Mouse (Mus musculus): ENCODE results near the gene Gpr132. TPM values are rescaled to one million over a fixed set of nuclear protein-coding genes. Genes with fewer than 3 reads are reported as not detected.

Gene Gpr132
- polyA plus RNA-seq, 1 experiment: 0.06 TPM

- peak overlapping the region; percentile 50 for H3ac ChIP-seq (ENCODE audit: control insufficient read depth, insufficient read length, low read depth)
- H3K36me3 ChIP-seq (ENCODE audit: control insufficient read depth, insufficient read depth): no peaks in the 10 kb centered on the region
- H3K79me3 ChIP-seq (ENCODE audit: low read depth): no peaks in the 10 kb centered on the region
- H3K79me2 ChIP-seq (ENCODE audit: control insufficient read depth, insufficient read depth): no peaks in the 10 kb centered on the region
- TF ChIP-seq CEBPB (IDR thresholded peaks at IDR 0.05; ENCODE audit: low read depth): no peak
- no peak for TF ChIP-seq MYOD1 (IDR thresholded peaks at IDR 0.05; ENCODE audit: control insufficient read depth, insufficient read length, low read depth)
- TF ChIP-seq CTCF (IDR thresholded peaks at IDR 0.05; ENCODE audit: control insufficient read depth, insufficient read depth, insufficient read length): no peak
- peak; percentile 55 for TF ChIP-seq MAX (IDR thresholded peaks at IDR 0.05)
- TF ChIP-seq FOSL1 (IDR thresholded peaks at IDR 0.05; ENCODE audit: insufficient read depth, low read length, poor library complexity, severe bottlenecking): no peak
- no peaks in the 10 kb centered on the region for H3K27me3 ChIP-seq (ENCODE audit: control insufficient read depth, insufficient read depth, insufficient read length)
- no peak overlapping the region for H3K4me3 ChIP-seq (ENCODE audit: insufficient read depth, poor library complexity, severe bottlenecking)
Measured at GRCm38 (mm10) chr12:112876332-112877072, 8.5 kb upstream of the Gpr132 start.

GRCm38 (mm10) chr12:112875225-112876013 lies 7.4 kb upstream of the Gpr132 start:
- Histone ChIP-seq H3K79me3 (ENCODE audit: low read depth) (no peaks in the 10 kb centered on the region), H3ac (ENCODE audit: control insufficient read depth, insufficient read length, low read depth) (no peak overlapping the region), H3K79me2 (ENCODE audit: control insufficient read depth, insufficient read depth) (no peaks in the 10 kb centered on the region), H3K4me3 (ENCODE audit: insufficient read depth, poor library complexity, severe bottlenecking) (no peak overlapping the region), H3K27me3 (ENCODE audit: control insufficient read depth, insufficient read depth, insufficient read length) (no peaks in the 10 kb centered on the region), H3K36me3 (ENCODE audit: control insufficient read depth, insufficient read depth) (no peaks in the 10 kb centered on the region)
- TF ChIP-seq MYOG (IDR thresholded peaks at IDR 0.05; ENCODE audit: control insufficient read depth, extremely low read depth, insufficient read length) (no peak), MYOD1 (IDR thresholded peaks at IDR 0.05; ENCODE audit: control insufficient read depth, insufficient read length, low read depth) (peak; percentile 98), CEBPB (IDR thresholded peaks at IDR 0.05; ENCODE audit: low read depth) (no peak), FOSL1 (IDR thresholded peaks at IDR 0.05; ENCODE audit: insufficient read depth, low read length, poor library complexity, severe bottlenecking) (no peak), MAX (IDR thresholded peaks at IDR 0.05) (no peak), USF1 (IDR thresholded peaks at IDR 0.05; ENCODE audit: low read depth) (peak; percentile 70), CTCF (IDR thresholded peaks at IDR 0.05; ENCODE audit: control insufficient read depth, insufficient read depth, insufficient read length) (peak; percentile 73)

GRCm38 (mm10) chr12:112874199-112874598 lies 6.2 kb upstream of the Gpr132 start:
- no peaks in the 10 kb centered on the region for H3K27me3 ChIP-seq (ENCODE audit: control insufficient read depth, insufficient read depth, insufficient read length)
- H3K36me3 ChIP-seq (ENCODE audit: control insufficient read depth, insufficient read depth): no peaks in the 10 kb centered on the region
- no peaks in the 10 kb centered on the region for H3K79me2 ChIP-seq (ENCODE audit: control insufficient read depth, insufficient read depth)
- TF ChIP-seq FOSL1 (IDR thresholded peaks at IDR 0.05; ENCODE audit: insufficient read depth, low read length, poor library complexity, severe bottlenecking) (no peak), MYOG (IDR thresholded peaks at IDR 0.05; ENCODE audit: control insufficient read depth, extremely low read depth, insufficient read length) (no peak), CEBPB (IDR thresholded peaks at IDR 0.05; ENCODE audit: low read depth) (no peak), CTCF (IDR thresholded peaks at IDR 0.05; ENCODE audit: control insufficient read depth, insufficient read depth, insufficient read length) (no peak), MYOD1 (IDR thresholded peaks at IDR 0.05; ENCODE audit: control insufficient read depth, insufficient read length, low read depth) (no peak), USF1 (IDR thresholded peaks at IDR 0.05; ENCODE audit: low read depth) (no peak), MAX (IDR thresholded peaks at IDR 0.05) (no peak)
- H3ac ChIP-seq (ENCODE audit: control insufficient read depth, insufficient read length, low read depth): no peak overlapping the region
- H3K79me3 ChIP-seq (ENCODE audit: low read depth): no peaks in the 10 kb centered on the region
- no peak overlapping the region for H3K4me3 ChIP-seq (ENCODE audit: insufficient read depth, poor library complexity, severe bottlenecking)

GRCm38 (mm10) chr12:112873452-112874190 lies 5.6 kb upstream of the Gpr132 start:
- H3K4me3 ChIP-seq (ENCODE audit: insufficient read depth, poor library complexity, severe bottlenecking): no peak overlapping the region
- TF ChIP-seq CTCF (IDR thresholded peaks at IDR 0.05; ENCODE audit: control insufficient read depth, insufficient read depth, insufficient read length) (peak; percentile 60), USF1 (IDR thresholded peaks at IDR 0.05; ENCODE audit: low read depth) (no peak), MYOD1 (IDR thresholded peaks at IDR 0.05; ENCODE audit: control insufficient read depth, insufficient read length, low read depth) (no peak), FOSL1 (IDR thresholded peaks at IDR 0.05; ENCODE audit: insufficient read depth, low read length, poor library complexity, severe bottlenecking) (no peak), MYOG (IDR thresholded peaks at IDR 0.05; ENCODE audit: control insufficient read depth, extremely low read depth, insufficient read length) (no peak), CEBPB (IDR thresholded peaks at IDR 0.05; ENCODE audit: low read depth) (no peak)
- no peak overlapping the region for H3ac ChIP-seq (ENCODE audit: control insufficient read depth, insufficient read length, low read depth)
- no peaks in the 10 kb centered on the region for H3K27me3 ChIP-seq (ENCODE audit: control insufficient read depth, insufficient read depth, insufficient read length)
- no peaks in the 10 kb centered on the region for H3K79me2 ChIP-seq (ENCODE audit: control insufficient read depth, insufficient read depth)
- H3K79me3 ChIP-seq (ENCODE audit: low read depth): no peaks in the 10 kb centered on the region
- H3K36me3 ChIP-seq (ENCODE audit: control insufficient read depth, insufficient read depth): no peaks in the 10 kb centered on the region

- TF ChIP-seq CEBPB (IDR thresholded peaks at IDR 0.05; ENCODE audit: low read depth): no peak
- no peak for TF ChIP-seq MAX (IDR thresholded peaks at IDR 0.05)
- TF ChIP-seq FOSL1 (IDR thresholded peaks at IDR 0.05; ENCODE audit: insufficient read depth, low read length, poor library complexity, severe bottlenecking): no peak
- no peak for TF ChIP-seq CTCF (IDR thresholded peaks at IDR 0.05; ENCODE audit: control insufficient read depth, insufficient read depth, insufficient read length)
- no peak for TF ChIP-seq MYOD1 (IDR thresholded peaks at IDR 0.05; ENCODE audit: control insufficient read depth, insufficient read length, low read depth)
- Histone ChIP-seq H3K36me3 (ENCODE audit: control insufficient read depth, insufficient read depth) (no peaks in the 10 kb centered on the region), H3ac (ENCODE audit: control insufficient read depth, insufficient read length, low read depth) (no peak overlapping the region), H3K79me2 (ENCODE audit: control insufficient read depth, insufficient read depth) (no peaks in the 10 kb centered on the region), H3K27me3 (ENCODE audit: control insufficient read depth, insufficient read depth, insufficient read length) (no peaks in the 10 kb centered on the region), H3K79me3 (ENCODE audit: low read depth) (no peaks in the 10 kb centered on the region), H3K4me3 (ENCODE audit: insufficient read depth, poor library complexity, severe bottlenecking) (no peak overlapping the region)
Measured at GRCm38 (mm10) chr12:112872991-112873390, 5.0 kb upstream of the Gpr132 start.

Data from C2C12 (cell line).